Mouse (Mus musculus): Measurements from ENCODE around the gene Ip6k1.

DNA sequence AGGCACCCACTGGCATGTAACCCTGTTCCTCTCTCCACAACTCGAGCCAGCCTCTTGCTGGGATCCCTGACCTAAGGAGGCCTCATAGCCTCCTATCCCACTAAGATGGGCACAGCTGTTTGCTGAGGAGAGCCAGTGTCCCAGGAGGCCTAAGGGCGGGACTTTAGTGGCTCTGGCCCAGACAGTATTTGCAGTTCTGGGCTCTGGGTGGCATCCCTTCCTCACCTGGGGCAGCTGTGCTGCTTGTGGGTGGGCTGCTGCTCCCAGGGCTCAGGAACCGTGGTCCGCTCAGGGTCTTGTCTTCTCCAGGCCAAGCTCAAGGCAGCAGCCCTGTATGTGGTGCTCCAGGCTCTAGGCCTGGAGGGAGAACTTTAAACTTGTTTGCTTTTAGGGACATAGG, 44.3 kb downstream of the Ip6k1 start:
- TF ChIP-seq TCF12 (IDR thresholded peaks at IDR 0.05; ENCODE audit: low read depth, low read length) = no peak
- no peak for TF ChIP-seq POLR2A (IDR thresholded peaks at IDR 0.05; ENCODE audit: control insufficient read depth in 1 of 2, insufficient read depth in 1 of 2, low read depth in 1 of 2, low read length in 2 of 2, poor library complexity in 1 of 2)
- TF ChIP-seq CTCF (IDR thresholded peaks at IDR 0.05 in 2 of 3, conservative IDR thresholded peaks at IDR 0.05 in 1 of 3; ENCODE audit: control insufficient read depth in 1 of 3, insufficient read depth in 1 of 3, low read depth in 2 of 3, low read length in 3 of 3, poor library complexity in 1 of 3, severe bottlenecking in 1 of 3) = no peak
- no peak for TF ChIP-seq TAL1 (IDR thresholded peaks at IDR 0.05; ENCODE audit: low read length)
- no peak for TF ChIP-seq SMC3 (IDR thresholded peaks at IDR 0.05; ENCODE audit: low read depth, low read length)
- no peak for TF ChIP-seq MAX (IDR thresholded peaks at IDR 0.05; ENCODE audit: low read length)
- no peak for TF ChIP-seq E2F4 (IDR thresholded peaks at IDR 0.05; ENCODE audit: borderline replicate concordance, low read depth, low read length)
- no peak for TF ChIP-seq GATA1 (IDR thresholded peaks at IDR 0.05; ENCODE audit: low read depth, low read length)
- no peak for TF ChIP-seq NELFE (IDR thresholded peaks at IDR 0.05; ENCODE audit: low read depth, low read length)
- TF ChIP-seq KAT2A (conservative IDR thresholded peaks at IDR 0.05; ENCODE audit: low read depth, low read length) = no peak
- TF ChIP-seq POLR2AphosphoS5 (IDR thresholded peaks at IDR 0.05; ENCODE audit: borderline replicate concordance, low read depth, low read length) = no peak
- TF ChIP-seq ZC3H11A (IDR thresholded peaks at IDR 0.05; ENCODE audit: low read depth, low read length) = no peak
- no peak for TF ChIP-seq MAFK (IDR thresholded peaks at IDR 0.05; ENCODE audit: borderline replicate concordance, low read depth, low read length)
- no peak for TF ChIP-seq USF1 (IDR thresholded peaks at IDR 0.05; ENCODE audit: low read depth, low read length)

Data from MEL (cell line).